Mouse (Mus musculus) myocyte (in vitro differentiated cells): ENCODE results near the gene Pax6.

Experiments used
- E2F4 ChIP-seq: IDR thresholded peaks from one replicate; pipeline ENCODE4 v1.6.1; 2011; ENCODE audit warnings: mild to moderate bottlenecking, control low read depth, moderate library complexity; ENCODE audit not compliant: insufficient read depth
- MYOD1 ChIP-seq, 3 experiments: IDR thresholded peaks; one replicate each; pipeline ENCODE4 v1.6.1; 2011; ENCODE audit warnings: control low read depth in 2 of 3, low read depth in 2 of 3, mild to moderate bottlenecking in 2 of 3, moderate library complexity in 1 of 3; ENCODE audit not compliant: insufficient read length in 2 of 3, control insufficient read depth in 1 of 3
- POLR2A ChIP-seq: IDR thresholded peaks from one replicate; pipeline ENCODE4 v1.6.1; 2011; ENCODE audit warnings: low read depth, mild to moderate bottlenecking, control low read depth, moderate library complexity; ENCODE audit not compliant: insufficient read length
- USF1 ChIP-seq: IDR thresholded peaks from one replicate; pipeline ENCODE4 v1.6.1; 2011; ENCODE audit warnings: low read depth, mild to moderate bottlenecking, control low read depth, moderate library complexity

DNA sequence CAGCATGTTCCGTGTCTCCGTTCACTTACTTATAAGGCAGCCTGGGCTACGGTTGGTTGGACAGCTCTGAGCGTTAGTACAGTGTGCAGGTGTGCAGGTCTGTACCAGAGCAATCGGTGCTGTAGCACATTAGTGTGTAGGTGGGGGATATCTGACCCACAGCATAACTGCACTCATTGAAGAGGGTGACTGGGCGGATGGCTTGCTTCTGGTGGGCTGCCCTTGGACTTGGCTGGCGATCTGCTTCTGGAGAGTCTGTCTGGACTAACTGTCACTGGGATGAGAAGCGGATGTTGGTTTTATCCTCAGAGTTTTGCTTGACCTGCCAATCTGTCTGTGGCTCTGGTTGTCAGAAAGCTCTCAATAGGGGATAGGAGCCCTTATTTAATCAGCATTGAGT, 12.2 kb upstream of the Pax6 start:
- TF ChIP-seq POLR2A (no peak), USF1 (no peak), MYOD1 (IDR thresholded peaks at IDR 0.05; ENCODE audit: control insufficient read depth in 1 of 3, insufficient read length in 2 of 3, low read depth in 2 of 3) (no peak), E2F4 (no peak)
